In genomic region chr4:86823169-86823568, GRCm38 (mm10) we compare ENCODE assay signal across 8 mouse cellular contexts. TPM values are rescaled to one million over a fixed set of nuclear protein-coding genes. Genes with fewer than 3 reads are reported as not detected.
DNase-seq lines count a peak whose midpoint lies in the region; ATAC-seq and TF ChIP-seq lines count a peak whose summit lies in the region.

No protein-coding gene starts in this region.

- H3K27me3 ChIP-seq in kidney, embryonic 15.5 days = no peaks in the 10 kb centered on the region
- no peaks in the 10 kb centered on the region for H3K27me3 ChIP-seq in CH12.LX (replicated peaks)
- no peaks in the 10 kb centered on the region for H3K27me3 ChIP-seq in embryonic facial prominence, embryonic 14.5 days (replicated peaks; ENCODE audit: control insufficient read depth, insufficient read depth, low read length)

- no peak overlapping the region for H3K4me3 ChIP-seq in kidney, embryonic 15.5 days (replicated peaks)
- no peak overlapping the region for H3K4me3 ChIP-seq in CH12.LX (replicated peaks in 1 of 3; ENCODE audit: low read depth in 2 of 3, low read length in 2 of 3, poor library complexity in 1 of 3)
- no peak overlapping the region for H3K4me3 ChIP-seq in embryonic facial prominence, embryonic 14.5 days (ENCODE audit: low read depth, low read length)

- 78% methylated on average over 2 of the region's 2 CpGs for WGBS in kidney, embryonic 15.5 days
- WGBS in embryonic facial prominence, embryonic 14.5 days = 60% methylated on average over 2 of the region's 2 CpGs

- TF ChIP-seq POLR2A in CH12.LX (IDR thresholded peaks at IDR 0.05; ENCODE audit: low read depth, low read length) = no peak

- no peak for ATAC-seq in kidney, embryonic 15.5 days (replicated peaks; ENCODE audit: low FRiP score)
- ATAC-seq in embryonic facial prominence, embryonic 14.5 days (ENCODE audit: low read depth) = no peak

- no peak for TF ChIP-seq EP300 in CH12.LX (IDR thresholded peaks at IDR 0.05; ENCODE audit: low read length)

- no peak overlapping the region for H3K4me2 ChIP-seq in kidney, embryonic 15.5 days
- H3K4me2 ChIP-seq in CH12.LX (ENCODE audit: insufficient read depth, low read depth, poor library complexity, severe bottlenecking) = no peak overlapping the region
- no peak overlapping the region for H3K4me2 ChIP-seq in embryonic facial prominence, embryonic 14.5 days (ENCODE audit: low read depth, low read length)

- TF ChIP-seq RAD21 in CH12.LX (IDR thresholded peaks at IDR 0.05; ENCODE audit: low read depth, low read length) = peak; percentile 53

- dilution Hi-C loops in CH12.LX (cut with MboI; ENCODE audit: extremely low pct_ligation_motif_present, extremely low pct_unique_long_range_greater_than_20kb, low sequenced_read_pairs) = no loop called here

- peak; percentile 12 for DNase-seq in kidney, adult 11 months
- DNase-seq in CH12.LX (ENCODE audit: extremely low read depth) = peak; percentile 42
- peak; percentile 71 for DNase-seq in adrenal gland, postnatal 14 days
- peak; percentile 34 for DNase-seq in embryonic facial prominence, embryonic 14.5 days (ENCODE audit: low spot score)
- peak; percentile 47 to 79 for DNase-seq in kidney, postnatal 25 days
- DNase-seq in lung, postnatal 36 days = peak; percentile 81
- DNase-seq in thymus, postnatal 10 days (ENCODE audit: low spot score in 2 of 2) = peak; percentile 12 to 39

- no peak overlapping the region for H3K9ac ChIP-seq in kidney, embryonic 15.5 days
- H3K9ac ChIP-seq in CH12.LX (ENCODE audit: insufficient read depth, low read depth) = no peak overlapping the region
- H3K9ac ChIP-seq in embryonic facial prominence, embryonic 14.5 days (ENCODE audit: low read depth, low read length) = no peak overlapping the region

- H3K36me3 ChIP-seq in kidney, embryonic 15.5 days = peaks cover 68% of the 10 kb centered on the region
- H3K36me3 ChIP-seq in CH12.LX (replicated peaks in 1 of 2; ENCODE audit: control insufficient read depth in 1 of 2, insufficient read depth in 1 of 2, low read length in 1 of 2) = peaks cover 9 to 37% of the 10 kb centered on the region in 2 experiments
- peaks cover 57% of the 10 kb centered on the region for H3K36me3 ChIP-seq in embryonic facial prominence, embryonic 14.5 days (ENCODE audit: control insufficient read depth, insufficient read depth, low read length)

- H3K79me2 ChIP-seq in CH12.LX (replicated peaks; ENCODE audit: control insufficient read depth, extremely low read depth, insufficient read depth, poor library complexity, severe bottlenecking) = no peaks in the 10 kb centered on the region

- no peak overlapping the region for H3K27ac ChIP-seq in kidney, embryonic 15.5 days
- no peak overlapping the region for H3K27ac ChIP-seq in CH12.LX (ENCODE audit: insufficient read depth, low read depth)
- H3K27ac ChIP-seq in embryonic facial prominence, embryonic 14.5 days (replicated peaks; ENCODE audit: low read depth, low read length) = no peak overlapping the region

- in situ Hi-C loops in CH12.LX (cut with MboI; ENCODE audit: low pct_ligation_motif_present, low pct_unique_long_range_greater_than_20kb, low sequenced_read_pairs) = no loop called here

- no peaks in the 10 kb centered on the region for H3K4me1 ChIP-seq in kidney, embryonic 15.5 days
- H3K4me1 ChIP-seq in CH12.LX (ENCODE audit: control insufficient read depth in 1 of 2, insufficient read depth in 2 of 2) = no peaks in the 10 kb centered on the region
- no peaks in the 10 kb centered on the region for H3K4me1 ChIP-seq in embryonic facial prominence, embryonic 14.5 days (ENCODE audit: control insufficient read depth, insufficient read depth, low read length)

- TF ChIP-seq CTCF in CH12.LX (conservative IDR thresholded peaks at IDR 0.05 in 1 of 2, IDR thresholded peaks at IDR 0.05 in 1 of 2; ENCODE audit: low read depth in 2 of 2, low read length in 2 of 2) = peak; percentile 68 to 69

- H3K9me3 ChIP-seq in kidney, embryonic 15.5 days (replicated peaks) = no peaks in the 10 kb centered on the region
- no peaks in the 10 kb centered on the region for H3K9me3 ChIP-seq in CH12.LX (replicated peaks; ENCODE audit: low read length)
- H3K9me3 ChIP-seq in embryonic facial prominence, embryonic 14.5 days (ENCODE audit: control insufficient read depth, low read length) = no peaks in the 10 kb centered on the region

TF ChIP-seq in CH12.LX, 34 proteins besides CTCF, POLR2A, EP300 and RAD21:
- TF ChIP-seq MAZ (IDR thresholded peaks at IDR 0.05; ENCODE audit: low read depth, low read length) (no peak), SMC3 (IDR thresholded peaks at IDR 0.05; ENCODE audit: low read depth, low read length) (peak; percentile 37), RCOR1 (conservative IDR thresholded peaks at IDR 0.05; ENCODE audit: low read depth, low read length) (no peak), USF2 (conservative IDR thresholded peaks at IDR 0.05; ENCODE audit: low read depth, low read length) (no peak), ZC3H11A (IDR thresholded peaks at IDR 0.05; ENCODE audit: low read depth, low read length) (no peak), NELFE (IDR thresholded peaks at IDR 0.05; ENCODE audit: low read depth, low read length) (no peak)

RNA-seq across cellular contexts. Expression of gene Rps6, which starts 34.0 kb away (rescaled TPM):
- 768 and 806 TPM in 2 replicates for polyA plus RNA-seq in kidney, embryonic 15.5 days (2015; fragmentation: Nextera tagmentation; extraction: Ambion mirVana)
- total RNA-seq in CH12.LX (2012; rRNA removed) (3,137 and 3,171 TPM in 2 replicates), CH12.LX (2014; rRNA removed) (3,620 and 3,826 TPM in 2 replicates)
- polyA plus RNA-seq in CH12.LX (2012; ENCODE audit: insufficient read length, low read depth) = 1,709 and 2,128 TPM in 2 replicates
- total RNA-seq in adrenal gland, postnatal 14 days (2021) = 834 and 975 TPM in 2 replicates
- polyA plus RNA-seq in embryonic facial prominence, embryonic 14.5 days (2014; fragmentation: Nextera tagmentation; extraction: Ambion mirVana) = 827 and 832 TPM in 2 replicates

RNA-seq across cellular contexts. Expression of gene Acer2, which starts 51.0 kb away (rescaled TPM):
- polyA plus RNA-seq in kidney, embryonic 15.5 days (2015; fragmentation: Nextera tagmentation; extraction: Ambion mirVana) = 37.3 and 37.9 TPM in 2 replicates
- total RNA-seq in CH12.LX (2012; rRNA removed) = 0.13 and 0.17 TPM in 2 replicates
- total RNA-seq in CH12.LX (2014; rRNA removed) = 0.09 and 0.22 TPM in 2 replicates
- polyA plus RNA-seq in CH12.LX (2012; ENCODE audit: insufficient read length, low read depth) = 0.16 and 0.29 TPM in 2 replicates
- 40.3 and 52.8 TPM in 2 replicates for total RNA-seq in adrenal gland, postnatal 14 days (2021)
- 9.4 and 14.2 TPM in 2 replicates for polyA plus RNA-seq in embryonic facial prominence, embryonic 14.5 days (2014; fragmentation: Nextera tagmentation; extraction: Ambion mirVana)

Comparison
In these comparisons a context has a peak if more than half of its experiments do, and no peak if none do; other contexts are left out.
1. DNase-seq: peak in every context shown above with its lines; median percentile 81 in lung, postnatal 36 days; 71 in adrenal gland, postnatal 14 days; 63 in kidney, postnatal 25 days; 42 in CH12.LX; 34 in embryonic facial prominence, embryonic 14.5 days; 26 in thymus, postnatal 10 days; 12 in kidney, adult 11 months.